Mouse (Mus musculus) E14TG2a.4 (cell line): Measurements from ENCODE around the gene Cadps.

Source experiments
- H3K27me3 ChIP-seq: 2 replicates; pipeline ENCODE4 v1.6.1; 2014; ENCODE audit warnings: low read length, control low read depth; ENCODE audit not compliant: insufficient read depth
- H3K36me3 ChIP-seq: 2 replicates; pipeline ENCODE4 v1.6.1; 2014; ENCODE audit warnings: low read length, control low read depth; ENCODE audit not compliant: insufficient read depth
- H3K4me1 ChIP-seq: replicated peaks from 2 replicates; pipeline ENCODE4 v1.6.1; 2014; ENCODE audit warnings: low read depth, low read length, control low read depth
- H3K4me3 ChIP-seq: replicated peaks from 2 replicates; pipeline ENCODE4 v1.5.1; 2014; ENCODE audit warnings: mild to moderate bottlenecking, low read length
- H3K9me3 ChIP-seq: 2 replicates; pipeline ENCODE4 v1.6.1; 2014; ENCODE audit warnings: low read length, control low read depth
- CTCF ChIP-seq: conservative IDR thresholded peaks from 2 replicates; pipeline ENCODE4 v1.5.1; 2014; ENCODE audit warnings: low read length
- NANOG ChIP-seq: IDR thresholded peaks from 2 replicates; pipeline ENCODE4 v1.6.1; 2014; ENCODE audit warnings: borderline replicate concordance, low read length, mixed read lengths
- POU5F1 ChIP-seq: IDR thresholded peaks from 2 replicates; pipeline ENCODE4 v1.6.1; 2014; ENCODE audit warnings: low read length, borderline replicate concordance

Gene Cadps

GRCm38 (mm10) chr14:12393271-12393861 is 429.5 kb downstream of the Cadps start:
- H3K36me3 ChIP-seq = no peaks in the 10 kb centered on the region
- TF ChIP-seq NANOG = no peak
- TF ChIP-seq POU5F1 = no peak
- no peak for TF ChIP-seq CTCF

DNA sequence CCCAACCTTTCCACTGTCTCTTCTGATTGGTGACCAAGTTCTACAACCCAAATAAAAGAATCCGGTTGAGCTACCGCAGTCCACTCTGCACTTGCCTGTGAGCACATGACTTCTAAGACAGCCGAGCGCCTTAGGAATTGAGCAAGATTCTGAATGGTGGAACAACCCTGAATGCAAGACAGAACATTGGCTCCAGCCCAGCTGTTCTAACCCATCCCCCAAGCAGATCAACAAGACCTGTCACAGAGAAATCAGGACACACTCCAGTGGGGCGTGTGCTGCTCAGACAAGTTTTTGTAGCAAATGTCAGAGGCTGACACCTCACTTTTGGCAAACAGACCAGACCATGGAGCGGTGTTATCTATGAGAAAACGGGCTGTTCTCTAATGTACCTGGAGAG is 431.7 kb downstream of the Cadps start:
- Histone ChIP-seq H3K36me3 (no peaks in the 10 kb centered on the region), H3K27me3 (peaks cover 17% of the 10 kb centered on the region), H3K4me1 (peaks cover 50% of the 10 kb centered on the region), H3K9me3 (no peaks in the 10 kb centered on the region), H3K4me3 (no peak overlapping the region)
- TF ChIP-seq NANOG = no peak
- TF ChIP-seq CTCF = no peak
- no peak for TF ChIP-seq POU5F1

More at GRCm38 (mm10) chr14:12393271-12393861, 429.5 kb downstream of the Cadps start:
- H3K27me3 ChIP-seq = no peaks in the 10 kb centered on the region; the same call in 1 of the 2 replicates
- H3K4me3 ChIP-seq = peak overlapping the region; percentile 62
- H3K4me1 ChIP-seq = peaks cover 42% of the 10 kb centered on the region
- no peaks in the 10 kb centered on the region for H3K9me3 ChIP-seq

DNA sequence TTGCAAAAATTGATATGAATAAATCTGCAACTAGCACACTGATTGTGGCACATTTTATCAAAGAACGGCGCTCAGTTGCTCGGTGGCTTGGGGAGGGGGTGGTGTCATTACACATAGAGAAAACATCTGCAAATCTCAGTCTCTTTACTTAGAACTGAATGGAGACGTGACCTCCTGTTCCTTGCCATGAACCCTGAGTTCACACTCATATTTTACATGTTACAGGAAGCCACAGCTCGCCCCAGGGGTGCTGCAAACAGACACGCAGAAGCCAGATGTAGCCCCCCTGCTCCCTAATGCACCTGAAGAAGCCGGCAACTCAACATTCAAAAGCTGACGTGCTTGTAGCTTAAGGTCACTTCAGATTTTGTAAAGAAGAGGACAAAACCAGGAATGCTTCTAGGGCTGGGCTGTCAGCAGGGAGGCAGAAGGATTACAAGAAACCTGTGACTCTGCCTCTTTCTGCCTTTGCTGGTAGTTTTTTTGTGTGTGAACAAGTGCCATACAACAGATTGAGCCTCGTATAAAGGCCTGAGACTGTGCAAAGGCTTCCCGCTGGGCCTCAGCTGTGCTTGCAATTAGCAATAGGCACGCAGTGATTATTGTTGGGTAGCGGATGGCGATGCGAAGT is 434.0 kb downstream of the Cadps start:
- TF ChIP-seq NANOG (peak; percentile 48; the same call in 1 of the 2 replicates), CTCF (no peak)
- peaks cover 50% of the 10 kb centered on the region for H3K4me1 ChIP-seq
- H3K27me3 ChIP-seq = peaks cover 19% of the 10 kb centered on the region
- H3K4me3 ChIP-seq = no peak overlapping the region
- H3K36me3 ChIP-seq = no peaks in the 10 kb centered on the region
- no peaks in the 10 kb centered on the region for H3K9me3 ChIP-seq

- peaks cover 19% of the 10 kb centered on the region for H3K27me3 ChIP-seq
- no peak overlapping the region for H3K4me3 ChIP-seq
- no peak for TF ChIP-seq CTCF
- no peak for TF ChIP-seq NANOG
- TF ChIP-seq POU5F1 = no peak
- peaks cover 45% of the 10 kb centered on the region for H3K4me1 ChIP-seq
- no peaks in the 10 kb centered on the region for H3K9me3 ChIP-seq
- H3K36me3 ChIP-seq = no peaks in the 10 kb centered on the region
Observed at GRCm38 (mm10) chr14:12388192-12388795, 434.6 kb downstream of the Cadps start.

DNA sequence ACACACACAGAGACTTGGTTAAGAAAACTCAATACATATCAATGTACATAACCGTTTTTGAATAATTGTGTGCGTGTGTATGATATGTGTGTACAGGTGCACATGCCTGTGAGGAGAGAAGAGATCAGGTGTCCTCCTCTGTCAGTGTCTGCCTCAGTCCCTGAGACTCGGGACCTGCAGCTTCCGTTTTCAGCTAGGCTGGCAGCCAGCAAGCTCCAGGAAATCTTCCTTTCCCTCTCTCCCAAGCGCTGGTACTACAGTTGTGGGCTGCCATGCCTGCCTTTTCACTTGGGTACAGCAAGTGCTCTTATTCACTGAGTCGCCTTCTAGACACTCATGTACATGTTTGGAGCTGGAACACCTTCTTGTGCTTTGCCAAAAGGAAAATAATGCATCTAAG is 435.7 kb downstream of the Cadps start:
- Histone ChIP-seq H3K4me1 (peaks cover 36% of the 10 kb centered on the region), H3K27me3 (peaks cover 21% of the 10 kb centered on the region), H3K36me3 (no peaks in the 10 kb centered on the region), H3K4me3 (no peak overlapping the region), H3K9me3 (no peaks in the 10 kb centered on the region)
- TF ChIP-seq NANOG = no peak
- no peak for TF ChIP-seq POU5F1
- TF ChIP-seq CTCF = no peak

GRCm38 (mm10) chr14:12377883-12378282 is 445.0 kb downstream of the Cadps start:
- no peaks in the 10 kb centered on the region for H3K36me3 ChIP-seq
- no peaks in the 10 kb centered on the region for H3K9me3 ChIP-seq
- H3K4me3 ChIP-seq = no peak overlapping the region
- TF ChIP-seq CTCF (no peak), POU5F1 (no peak), NANOG (no peak)
- peaks cover 21% of the 10 kb centered on the region for H3K27me3 ChIP-seq
- peaks cover 8% of the 10 kb centered on the region; the same call in 1 of the 2 replicates for H3K4me1 ChIP-seq

DNA sequence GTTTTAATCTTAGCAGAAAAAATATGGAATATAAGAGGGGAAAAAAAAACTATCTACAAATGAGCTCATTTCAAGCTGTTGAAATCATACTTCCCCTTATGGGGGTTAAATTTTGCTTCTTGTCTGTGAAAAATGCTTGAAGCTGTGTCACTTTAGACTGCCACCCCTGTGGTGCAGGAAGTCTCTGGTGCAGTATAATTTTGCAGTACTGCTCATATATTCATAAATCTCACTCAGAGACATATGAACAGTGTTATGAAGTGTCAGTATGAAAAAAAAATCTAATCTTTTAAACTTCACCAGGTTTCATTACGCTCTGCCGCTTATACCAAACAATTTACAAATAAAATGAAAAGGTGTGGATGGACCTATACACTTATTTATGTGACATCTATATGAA is 445.6 kb downstream of the Cadps start:
- Histone ChIP-seq H3K9me3 (no peaks in the 10 kb centered on the region), H3K36me3 (no peaks in the 10 kb centered on the region), H3K4me1 (peaks cover 8% of the 10 kb centered on the region; the same call in 1 of the 2 replicates), H3K27me3 (peaks cover 19% of the 10 kb centered on the region), H3K4me3 (no peak overlapping the region)
- TF ChIP-seq CTCF (no peak), POU5F1 (no peak), NANOG (no peak)

DNA sequence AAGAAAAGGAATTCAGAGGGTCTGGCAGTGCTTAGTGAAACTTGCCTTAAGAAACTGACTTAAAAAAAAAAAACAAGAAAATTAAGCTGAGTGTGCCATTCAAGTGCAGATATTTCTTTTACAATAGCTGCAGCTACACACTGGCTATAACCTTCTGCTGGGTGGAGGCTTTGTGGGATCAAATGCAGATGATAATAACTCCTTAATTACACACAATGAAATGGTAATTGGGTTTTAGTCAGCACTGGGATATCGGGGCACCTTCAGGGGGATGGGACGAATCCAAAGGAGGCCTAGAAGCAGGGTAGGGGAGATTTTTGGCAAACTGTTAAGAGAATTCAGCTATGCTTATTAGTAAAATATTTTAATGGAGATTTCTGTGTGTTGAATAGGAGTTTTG is 447.4 kb downstream of the Cadps start:
- Histone ChIP-seq H3K9me3 (no peaks in the 10 kb centered on the region), H3K4me1 (peaks cover 8% of the 10 kb centered on the region; the same call in 1 of the 2 replicates), H3K27me3 (peaks cover 18% of the 10 kb centered on the region), H3K36me3 (no peaks in the 10 kb centered on the region), H3K4me3 (no peak overlapping the region)
- TF ChIP-seq POU5F1 (no peak), CTCF (no peak), NANOG (no peak)
